Mouse (Mus musculus) frontal cortex, adult 2 months (tissue): ENCODE measurements around the gene Kcnk18. TPM values are rescaled to one million over a fixed set of nuclear protein-coding genes. Genes with fewer than 3 reads are reported as not detected.

Experiments
- DNase-seq, 2 experiments: peaks; one replicate each; pipeline ENCODE4 v3.0.0; 2022; ENCODE audit warnings: low spot score in 1 of 2; ENCODE audit errors: extremely low spot score in 1 of 2
- polyA plus RNA-seq: library from polyadenylated mRNA; depleted of rRNA; stranded (reverse); fragments of >200 nt; gene quantifications from 2 replicates; pipeline ENCODE4 v1.2.3, GENCODE M21; 2012; rRNA removed

The Kcnk18 gene
- polyA plus RNA-seq, 1 experiment, result not detected

DNA sequence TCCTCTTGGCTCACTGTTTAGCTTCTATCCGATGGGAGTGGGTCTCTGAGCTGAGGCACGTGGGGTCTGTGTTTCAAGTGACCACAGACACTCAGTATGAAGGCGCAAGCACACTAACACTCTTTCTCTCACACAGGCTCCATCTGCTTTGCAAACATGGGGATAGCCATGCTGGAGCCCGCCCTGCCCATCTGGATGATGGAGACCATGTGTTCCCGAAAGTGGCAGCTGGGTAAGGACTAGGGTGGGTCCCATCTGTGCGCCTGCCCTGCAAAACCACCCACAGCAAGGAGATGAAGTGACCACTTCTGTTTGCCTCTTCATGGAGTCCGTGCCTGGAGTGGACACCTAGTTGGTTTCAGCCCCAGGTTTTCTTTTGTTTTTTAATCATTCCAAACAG is 57.3 kb downstream of the Kcnk18 start:
- DNase-seq, result no peak

DNA sequence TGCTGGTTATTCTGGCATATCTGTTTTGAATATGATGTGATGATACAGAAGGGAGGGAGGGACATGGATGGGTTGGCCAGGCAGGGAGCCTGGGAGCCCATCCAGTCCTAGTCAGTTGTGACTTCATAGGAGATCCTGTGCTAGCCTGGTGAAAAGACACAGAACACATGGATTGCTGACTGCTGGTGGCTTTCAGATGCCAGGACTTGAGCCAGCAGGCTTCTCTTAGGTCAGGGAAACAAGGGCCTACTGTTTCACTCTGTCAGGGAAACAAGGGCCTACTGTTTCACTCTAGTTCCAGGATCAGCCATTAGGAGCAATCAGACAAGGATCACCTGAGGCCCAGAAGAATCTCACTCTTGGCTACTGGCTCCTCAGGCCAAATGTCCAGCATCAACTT is 61.8 kb downstream of the Kcnk18 start:
- DNase-seq, result no peak

GRCm38 (mm10) chr19:59282001-59282400 is 63.0 kb downstream of the Kcnk18 start:
- no peak for DNase-seq

Other genes with a start within 250 kb of the Kcnk18 start
- gene Shtn1, start 143.1 kb upstream of the Kcnk18 start, polyA plus RNA-seq, result 28.1 and 31.1 TPM in 2 replicates
- 2.8 and 2.9 TPM in 2 replicates for gene Vax1, start 49.2 kb upstream of the Kcnk18 start, polyA plus RNA-seq
- gene Slc18a2, start 41.7 kb downstream of the Kcnk18 start, polyA plus RNA-seq, result 2.8 and 3.1 TPM in 2 replicates
- 53.7 and 89.2 TPM in 2 replicates for gene Rps12-ps3, start 103.1 kb downstream of the Kcnk18 start, polyA plus RNA-seq
- 18.8 and 20.5 TPM in 2 replicates for gene Pdzd8, start 126.6 kb downstream of the Kcnk18 start, polyA plus RNA-seq
- gene Emx2, start 239.2 kb downstream of the Kcnk18 start, polyA plus RNA-seq, result 9.6 and 12.1 TPM in 2 replicates